In the genomic region with DNA sequence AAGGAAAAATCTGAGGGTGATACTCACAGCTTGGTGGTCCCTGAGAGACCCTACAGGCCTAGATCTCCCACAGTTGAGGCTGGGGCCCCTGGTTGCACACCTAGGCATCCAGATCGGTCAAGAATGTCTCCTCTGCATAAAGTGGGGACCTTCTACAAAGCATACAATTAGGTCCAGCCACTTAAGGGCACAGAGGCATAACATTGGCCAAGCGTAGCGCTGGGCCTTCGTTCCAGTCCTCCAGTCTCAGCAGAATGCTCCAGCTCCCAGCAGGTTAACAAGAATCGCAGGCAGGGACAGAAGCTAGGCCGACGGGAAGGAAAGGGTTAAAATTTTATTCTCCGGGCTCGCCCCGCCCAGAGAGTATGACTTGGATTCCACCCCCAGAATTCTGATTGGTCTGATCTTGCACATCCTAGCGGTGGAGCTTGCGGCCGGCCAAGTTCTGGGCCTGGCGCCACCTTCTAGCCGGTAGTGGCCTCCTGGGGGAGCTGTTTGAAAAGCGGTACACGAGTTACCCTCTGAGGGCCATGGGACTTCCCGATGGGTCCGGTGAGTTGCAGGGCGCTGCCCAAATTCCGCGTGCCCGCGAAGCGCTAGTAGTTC, we compare ENCODE assay signal across 8 mouse cellular contexts. TPM values are rescaled to one million over a fixed set of nuclear protein-coding genes. Genes with fewer than 3 reads are reported as not detected.
A peak's percentile ranks its signal among the peaks of the same experiment; 100 is the strongest.
DNase-seq lines count a peak whose midpoint lies in the region.

No protein-coding gene starts in this region.

- H3K36me3 ChIP-seq in hindbrain, embryonic 10.5 days = peaks cover 44% of the 10 kb centered on the region

- H3K27me3 ChIP-seq in hindbrain, embryonic 10.5 days (ENCODE audit: insufficient read depth, poor library complexity, severe bottlenecking) = 0 out of 2 replicates have a peak, but pooled peaks cover 7% of the 10 kb centered on the region

- WGBS in hindbrain, embryonic 10.5 days = 2% methylated on average over 25 of the region's 25 CpGs

- peak overlapping the region; percentile 89 for H3K27ac ChIP-seq in hindbrain, embryonic 10.5 days

- peak; percentile 89 for DNase-seq in T-cell, adult 2 months (ENCODE audit: low spot score)
- peak; percentile 96 for DNase-seq in cerebellum, postnatal 10 days
- DNase-seq in frontal cortex, adult 2 months (ENCODE audit: extremely low spot score in 1 of 2, low spot score in 1 of 2) = peak; percentile 88 to 96
- DNase-seq in hindbrain, embryonic 10.5 days (ENCODE audit: low spot score) = peak; percentile 93
- DNase-seq in layer of hippocampus, adult 9-10 months (ENCODE audit: low spot score) = peak; percentile 86
- peak; percentile 96 for DNase-seq in lung, postnatal 10 days
- peak; percentile 96 for DNase-seq in retina, postnatal 1 day
- peak; percentile 78 for DNase-seq in urinary bladder, adult 2 months (ENCODE audit: low spot score)

- no peaks in the 10 kb centered on the region for H3K9me3 ChIP-seq in hindbrain, embryonic 10.5 days

- peak overlapping the region; percentile 80 for H3K4me3 ChIP-seq in hindbrain, embryonic 10.5 days

- peaks cover 26% of the 10 kb centered on the region for H3K4me1 ChIP-seq in hindbrain, embryonic 10.5 days (replicated peaks)

RNA-seq across cellular contexts. Expression of a gene that starts 0.7 kb away (rescaled TPM):
- polyA plus RNA-seq in frontal cortex, adult 2 months (2012; rRNA removed) = 19.5 and 20.7 TPM in 2 replicates
- 11.2 and 12.6 TPM in 2 replicates for polyA plus RNA-seq in hindbrain, embryonic 10.5 days (2016; fragmentation: Nextera tagmentation; extraction: Ambion mirVana)
- 9.7 and 9.8 TPM in 2 replicates for polyA plus RNA-seq in urinary bladder, adult 2 months (2012; rRNA removed)

RNA-seq across cellular contexts. Expression of a gene that starts 27.6 kb away (rescaled TPM):
- 67.4 and 74.7 TPM in 2 replicates for polyA plus RNA-seq in frontal cortex, adult 2 months (2012; rRNA removed)
- polyA plus RNA-seq in hindbrain, embryonic 10.5 days (2016; fragmentation: Nextera tagmentation; extraction: Ambion mirVana) = 4.5 and 7.2 TPM in 2 replicates
- polyA plus RNA-seq in urinary bladder, adult 2 months (2012; rRNA removed) = 0.19 and 0.23 TPM in 2 replicates

RNA-seq across cellular contexts. Expression of a gene that starts 45.6 kb away (rescaled TPM):
- 55.5 and 58.8 TPM in 2 replicates for polyA plus RNA-seq in frontal cortex, adult 2 months (2012; rRNA removed)
- polyA plus RNA-seq in hindbrain, embryonic 10.5 days (2016; fragmentation: Nextera tagmentation; extraction: Ambion mirVana) = 14.9 and 16.2 TPM in 2 replicates
- 10.2 and 11.7 TPM in 2 replicates for polyA plus RNA-seq in urinary bladder, adult 2 months (2012; rRNA removed)

Comparison
In these comparisons a context has a peak if more than half of its experiments do, and no peak if none do; other contexts are left out.
1. Peak in every context shown above with its lines: DNase-seq, H3K4me3 ChIP-seq and H3K27ac ChIP-seq.